Mouse (Mus musculus) lung, adult 2 months (tissue): ENCODE results near the gene Vmn2r40.
"Not testable (repeated sequence)": the region's sequence is repeated elsewhere in the genome, so short reads cannot be mapped to it uniquely, and the experiment has no call there.

ENCODE experiments used
- CTCF ChIP-seq: fragments of 200-500 bp; IDR thresholded peaks from 2 replicates; pipeline ENCODE4 v1.5.1; 2011; ENCODE audit warnings: mild to moderate bottlenecking, low read length, control low read depth; ENCODE audit not compliant: insufficient read depth
- POLR2A ChIP-seq: fragments of 200-500 bp; IDR thresholded peaks from 2 replicates; pipeline ENCODE4 v1.6.1; 2011; ENCODE audit warnings: low read depth, mild to moderate bottlenecking, control low read depth, low read length, borderline replicate concordance; ENCODE audit errors: extremely low read depth

- not testable (repeated sequence) for TF ChIP-seq POLR2A, CTCF
These were observed at the start of gene Vmn2r40 for GRCm38 (mm10) chr7:8931335-8931734.
